Mouse (Mus musculus): ENCODE measurements around the gene Tmem30b. TPM values are rescaled to one million over a fixed set of nuclear protein-coding genes. Genes with fewer than 3 reads are reported as not detected.

Tmem30b gene
- polyA plus RNA-seq, 1 experiment = 0.27 TPM

- Histone ChIP-seq H3K4me3 (ENCODE audit: insufficient read depth, low read length) (no peak overlapping the region), H3K27ac (ENCODE audit: insufficient read depth, low read length) (no peak overlapping the region), H3K4me1 (ENCODE audit: control insufficient read depth, insufficient read depth, low read length) (no peaks in the 10 kb centered on the region)
- no peak for TF ChIP-seq CTCF (IDR thresholded peaks at IDR 0.05; ENCODE audit: extremely low read depth, insufficient read depth, low read length)
- TF ChIP-seq POLR2A (IDR thresholded peaks at IDR 0.05; ENCODE audit: extremely low read depth, insufficient read depth, low read length) = no peak
These were observed 52.2 kb downstream of the Tmem30b start for GRCm38 (mm10) chr12:73493929-73494530.

Other genes starting within 250 kb of the Tmem30b start
- 3.6 and 5.3 TPM in 2 replicates for gene Prkch, start 38.4 kb upstream of the Tmem30b start, polyA plus RNA-seq (2012; rRNA removed)

All from cortical plate, adult 2 months (tissue).